ENCODE assay signal across 17 mouse cellular contexts in genomic region chr8:91782940-91783339, GRCm38 (mm10). TPM values are rescaled to one million over a fixed set of nuclear protein-coding genes. Genes with fewer than 3 reads are reported as not detected.
"Had no signal": no experiment of that assay in that cellular context is flagged by ENCODE, and none has a peak within 500 bp of the region (broad histone marks: within the 10 kb centered on the region; RNA-seq: fewer than 3 reads in every experiment).

No protein-coding gene starts in this region.

- H3K36me3 ChIP-seq: lung, embryonic 15.5 days; midbrain, embryonic 13.5 days; midbrain, embryonic 15.5 days; neural tube, embryonic 12.5 days; stomach, embryonic 15.5 days had no signal

- DNase-seq: liver, postnatal 0 days; lung, adult 2 months; lung, postnatal 14 days; lung, postnatal 36 days; right cerebral cortex, postnatal 14 days; thymus, adult 18-20 months; thymus, postnatal 14 days; thymus, postnatal 36 days had no signal

- ATAC-seq: liver, postnatal 0 days; lung, postnatal 0 days; midbrain, embryonic 13.5 days; midbrain, embryonic 15.5 days had no signal

- H3K9ac ChIP-seq: liver, postnatal 0 days; lung, embryonic 15.5 days; midbrain, embryonic 13.5 days; midbrain, embryonic 15.5 days; neural tube, embryonic 12.5 days; stomach, embryonic 15.5 days had no signal

- H3K4me1 ChIP-seq: lung, embryonic 15.5 days; megakaryocyte, embryonic 14.5 days; midbrain, embryonic 13.5 days; midbrain, embryonic 15.5 days; neural tube, embryonic 12.5 days; stomach, embryonic 15.5 days had no signal

- H3K4me3 ChIP-seq: lung, embryonic 15.5 days; megakaryocyte, embryonic 14.5 days; midbrain, embryonic 13.5 days; midbrain, embryonic 15.5 days; neural tube, embryonic 12.5 days; stomach, embryonic 15.5 days had no signal

- H3K9me3 ChIP-seq: lung, embryonic 15.5 days; midbrain, embryonic 13.5 days; midbrain, embryonic 15.5 days; neural tube, embryonic 12.5 days; stomach, embryonic 15.5 days had no signal

- H3K27ac ChIP-seq: lung, embryonic 15.5 days; macrophage; midbrain, embryonic 13.5 days; midbrain, embryonic 15.5 days; neural tube, embryonic 12.5 days; stomach, embryonic 15.5 days had no signal

- H3K4me2 ChIP-seq: lung, embryonic 15.5 days; midbrain, embryonic 11.5 days; midbrain, embryonic 13.5 days; midbrain, embryonic 15.5 days; neural tube, embryonic 12.5 days; stomach, embryonic 15.5 days had no signal

- H3K27me3 ChIP-seq: lung, embryonic 15.5 days; midbrain, embryonic 15.5 days; stomach, embryonic 15.5 days had no signal

RNA-seq across cellular contexts. Expression of gene Irx3, which starts 18.9 kb away (rescaled TPM):
- polyA plus RNA-seq: liver, postnatal 0 days; macrophage had no signal
